Mouse (Mus musculus) G1E (cell line): ENCODE results near the gene Fam20a.

Source experiments
- CTCF ChIP-seq: IDR thresholded peaks from 2 replicates; pipeline ENCODE4 v1.5.1; 2012; ENCODE audit warnings: low read depth, low read length, inconsistent platforms, mixed read lengths
- TAL1 ChIP-seq: conservative IDR thresholded peaks from 2 replicates; pipeline ENCODE4 v1.6.1; 2012; ENCODE audit warnings: low read depth, low read length, inconsistent platforms, mixed read lengths

DNA sequence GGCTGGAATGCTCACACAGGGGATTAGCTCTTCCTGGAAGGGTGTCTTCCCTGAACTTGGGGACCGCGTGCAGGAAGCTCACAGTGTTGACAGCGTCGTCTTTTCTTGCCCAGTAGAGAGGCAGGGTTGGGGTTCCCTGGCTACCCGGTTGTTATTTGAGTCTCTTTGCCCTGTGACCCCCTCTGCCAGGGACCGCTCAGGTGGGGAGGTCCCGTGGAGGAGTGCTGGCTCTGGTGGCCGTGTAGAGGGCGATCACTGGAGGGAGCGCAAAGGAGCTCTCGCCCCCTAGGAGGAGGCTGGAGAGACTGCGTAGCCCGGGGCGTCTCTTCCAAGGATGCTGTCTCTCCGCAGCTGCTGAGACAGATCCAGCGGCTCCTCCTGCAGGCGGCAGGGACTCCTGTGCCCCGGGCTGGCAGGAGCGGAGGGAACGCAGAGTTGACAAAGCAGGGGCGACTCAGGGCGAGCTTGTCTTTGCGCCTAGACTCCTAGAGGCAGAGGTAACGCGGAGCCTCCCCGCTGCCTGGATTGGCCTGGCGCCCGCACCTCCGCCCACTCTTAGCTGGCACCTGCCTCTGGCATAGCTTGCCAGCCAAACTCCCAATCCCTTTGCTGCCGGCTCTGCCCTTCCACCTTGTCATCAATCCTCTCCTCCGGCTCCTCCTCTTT lies at the start of gene Fam20a:
- no peak for TF ChIP-seq CTCF
- no peak for TF ChIP-seq TAL1
